Mouse (Mus musculus) neutrophil, adult 5-6 weeks (primary cell): ENCODE measurements around the gene Gm21970. TPM values are rescaled to one million over a fixed set of nuclear protein-coding genes. Genes with fewer than 3 reads are reported as not detected.
"Not testable (repeated sequence)": the region's sequence is repeated elsewhere in the genome, so short reads cannot be mapped to it uniquely, and the experiment has no call there.

Experiments
- ATAC-seq: fragments of 151-379, 151-347 bp; 2 replicates; pipeline ENCODE4 v1.8.0; 2017; ENCODE audit warnings: mild to moderate bottlenecking, moderate TSS enrichment; ENCODE audit not compliant: insufficient number of reproducible peaks, poor library complexity, low FRiP score, severe bottlenecking; ENCODE audit errors: extremely low read depth
- total RNA-seq: library from RNA; stranded (forward); fragments of 200-1000 nt; gene quantifications from 2 replicates; pipeline ENCODE4 v1.2.3, GENCODE M21; 2017

Gm21970 gene
- total RNA-seq, 1 experiment from 2014 or later: not detected

DNA sequence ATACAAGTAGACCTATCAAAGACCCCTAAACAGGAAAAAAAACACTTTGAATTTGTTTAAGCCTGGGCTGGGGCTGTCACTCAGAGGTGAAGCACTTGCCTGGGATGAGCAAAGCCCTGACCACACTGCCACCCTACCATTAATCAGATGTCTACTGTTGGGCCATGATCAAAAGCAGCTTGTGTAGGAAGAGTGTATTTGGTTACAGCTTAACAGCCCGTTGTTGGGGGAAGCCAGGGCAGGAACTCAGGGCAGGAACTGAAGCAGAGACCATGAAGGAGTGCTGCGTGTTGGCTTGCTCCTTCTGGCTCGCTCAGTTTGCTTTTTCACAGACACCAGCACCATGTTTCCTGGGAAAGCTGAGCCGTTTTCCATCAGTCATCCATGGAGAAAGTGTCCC lies 35.1 kb downstream of the Gm21970 start:
- ATAC-seq: no peak

DNA sequence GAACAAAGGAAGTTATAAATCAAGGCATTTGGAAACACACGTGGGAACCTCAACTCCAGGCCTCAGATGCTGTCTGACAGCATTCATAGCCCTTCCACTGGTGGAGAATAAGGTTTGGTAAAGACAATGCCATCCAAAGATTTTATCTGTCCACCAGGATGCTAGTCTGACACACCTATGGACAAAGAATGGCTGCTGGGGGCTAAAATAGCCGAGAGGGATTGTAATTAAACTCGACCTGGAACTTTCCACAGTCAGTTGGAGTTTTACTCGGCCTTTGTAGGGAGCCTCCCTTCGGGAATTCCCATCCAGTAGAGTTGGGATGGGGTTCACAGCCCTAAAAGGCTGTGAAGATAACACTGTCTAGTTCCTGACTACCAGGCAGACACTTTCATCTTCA lies 35.9 kb downstream of the Gm21970 start:
- no peak for ATAC-seq

GRCm38 (mm10) chr16:91428259-91428865 lies 36.8 kb downstream of the Gm21970 start:
- ATAC-seq: no peak

DNA sequence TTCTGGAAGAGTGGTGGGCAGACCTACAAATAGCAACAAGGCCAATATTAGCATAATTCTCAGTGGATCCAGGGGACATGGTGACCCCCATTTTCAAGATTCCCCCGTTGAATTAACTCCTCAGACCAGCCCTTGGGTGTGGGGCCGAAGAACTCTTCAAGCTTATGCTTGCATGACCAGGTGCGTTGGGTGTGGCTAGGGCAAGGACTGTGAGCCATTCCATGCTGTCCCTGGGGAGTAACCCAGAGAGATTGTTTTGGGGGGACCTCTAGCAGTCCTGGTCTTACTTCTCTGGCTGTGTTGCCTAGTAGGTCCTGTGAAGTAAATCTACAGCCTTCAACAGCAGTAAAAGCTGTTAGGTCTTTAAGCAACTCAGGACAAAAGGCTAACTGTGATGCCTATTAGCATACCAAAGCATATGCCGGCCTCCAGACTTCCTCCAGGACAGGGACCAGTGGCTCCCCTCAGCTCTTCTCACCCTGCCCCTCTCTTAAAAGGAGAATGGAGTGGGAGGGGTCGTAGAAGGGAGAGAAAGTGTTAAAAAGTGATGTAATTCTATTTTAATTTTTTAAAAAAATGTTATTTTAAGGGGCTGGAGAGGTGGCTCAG lies 41.3 kb downstream of the Gm21970 start:
- no peak for ATAC-seq

DNA sequence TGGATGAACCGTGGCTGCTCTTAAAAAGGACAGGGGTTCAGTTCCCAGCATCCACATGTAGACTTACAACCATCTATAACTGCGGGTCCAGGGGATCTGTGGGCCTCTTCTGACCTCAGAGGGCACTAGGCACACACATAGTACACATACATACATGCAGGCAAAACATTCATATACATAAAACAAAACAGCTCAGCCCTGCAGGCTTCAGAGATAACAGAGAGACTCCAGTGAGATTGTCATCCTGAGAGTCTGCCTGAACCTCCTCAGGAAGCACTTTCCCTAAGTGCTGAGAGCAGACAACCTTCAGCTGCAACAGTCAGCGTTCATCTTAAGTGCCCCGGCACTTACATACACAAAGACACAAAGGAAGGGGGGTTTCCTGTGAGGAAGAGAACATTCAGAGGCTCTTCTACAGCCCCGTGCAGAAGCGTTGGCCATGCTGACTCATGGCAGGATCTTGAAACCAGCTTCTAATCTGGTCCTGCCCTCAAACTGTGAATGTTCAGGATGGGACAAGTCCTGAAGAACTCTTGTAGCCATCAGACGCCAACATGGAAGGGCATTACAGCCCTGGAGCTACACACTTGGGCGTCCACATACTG lies 41.9 kb downstream of the Gm21970 start:
- peak; percentile 50 for ATAC-seq

DNA sequence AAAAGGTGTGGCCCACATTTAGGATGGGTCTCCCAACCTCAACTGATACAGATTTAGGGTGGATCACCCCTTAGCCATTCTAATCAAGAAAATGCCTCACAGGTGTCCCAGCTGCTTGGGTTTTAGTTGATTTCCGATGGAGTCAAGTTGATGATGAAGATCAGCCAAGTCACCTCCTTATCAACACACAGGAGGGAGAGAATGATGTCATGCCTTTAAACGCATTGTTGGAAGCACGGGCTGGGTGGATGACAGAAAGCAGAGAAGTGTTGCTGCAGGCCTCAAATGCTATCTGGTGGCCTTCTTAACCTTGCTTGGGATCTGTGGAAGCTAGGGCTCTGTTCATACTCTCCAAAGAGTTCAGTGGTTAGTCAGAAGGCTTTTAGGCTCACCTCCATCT lies 42.6 kb downstream of the Gm21970 start:
- ATAC-seq: no peak

DNA sequence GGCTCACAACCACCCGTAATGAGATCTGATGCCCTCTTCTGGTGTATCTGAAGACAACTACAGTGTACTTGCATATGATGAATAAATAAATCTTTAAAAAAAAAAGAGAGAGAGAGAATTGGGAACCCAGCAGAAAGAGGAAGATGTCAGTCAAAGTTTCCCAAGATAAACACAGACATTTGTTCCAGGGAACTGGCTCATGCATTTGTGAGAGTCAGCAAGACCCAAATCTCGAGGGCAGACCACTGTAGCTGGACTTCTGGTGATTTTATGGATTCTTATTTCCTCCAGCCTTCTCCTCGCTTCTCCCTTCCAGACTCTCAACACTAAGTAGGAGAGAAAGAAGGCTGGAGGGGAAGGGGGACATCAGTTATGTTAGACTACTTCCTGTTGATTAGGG lies 46.6 kb downstream of the Gm21970 start:
- ATAC-seq: no peak

DNA sequence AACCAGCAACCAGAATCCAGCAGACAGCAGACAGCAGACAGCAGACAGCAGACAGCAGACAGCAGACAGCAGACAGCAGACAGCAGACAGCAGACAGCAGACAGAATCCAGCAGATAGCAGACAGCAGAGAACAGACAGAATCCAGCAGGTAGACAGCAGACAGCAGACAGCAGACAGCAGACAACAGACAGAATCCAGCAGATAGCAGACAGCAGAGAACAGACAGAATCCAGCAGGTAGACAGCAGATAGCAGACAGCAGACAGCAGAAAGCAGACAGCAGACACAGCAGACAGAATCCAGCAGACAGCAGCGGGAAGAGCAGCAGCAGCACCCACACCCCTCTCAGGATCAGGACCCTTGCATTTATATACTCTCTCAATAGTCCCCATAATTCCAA lies 47.1 kb downstream of the Gm21970 start:
- not testable (repeated sequence) for ATAC-seq

GRCm38 (mm10) chr16:91441366-91441765 lies 49.8 kb downstream of the Gm21970 start:
- ATAC-seq: no peak

DNA sequence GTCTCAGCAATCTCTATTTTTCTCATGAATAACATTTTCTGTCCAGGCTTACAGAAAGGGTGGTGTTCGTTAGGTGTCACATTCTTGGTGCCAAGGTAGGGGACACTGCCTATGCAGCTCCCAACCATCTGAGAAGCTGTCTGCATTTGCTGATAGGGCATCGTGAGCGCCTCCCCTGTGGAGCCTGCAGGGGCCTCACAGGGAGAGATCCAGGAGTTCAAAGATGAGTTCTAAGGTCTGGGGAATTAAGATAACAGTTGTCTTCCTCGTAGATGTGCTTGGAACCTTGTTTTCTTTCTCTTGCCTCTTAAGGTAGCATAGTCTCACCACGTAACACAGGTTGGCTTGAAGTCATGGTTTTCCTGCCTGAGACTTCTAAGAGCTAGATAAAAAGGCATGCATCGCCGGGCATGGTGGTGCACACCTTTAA lies 50.3 kb downstream of the Gm21970 start:
- ATAC-seq: no peak

DNA sequence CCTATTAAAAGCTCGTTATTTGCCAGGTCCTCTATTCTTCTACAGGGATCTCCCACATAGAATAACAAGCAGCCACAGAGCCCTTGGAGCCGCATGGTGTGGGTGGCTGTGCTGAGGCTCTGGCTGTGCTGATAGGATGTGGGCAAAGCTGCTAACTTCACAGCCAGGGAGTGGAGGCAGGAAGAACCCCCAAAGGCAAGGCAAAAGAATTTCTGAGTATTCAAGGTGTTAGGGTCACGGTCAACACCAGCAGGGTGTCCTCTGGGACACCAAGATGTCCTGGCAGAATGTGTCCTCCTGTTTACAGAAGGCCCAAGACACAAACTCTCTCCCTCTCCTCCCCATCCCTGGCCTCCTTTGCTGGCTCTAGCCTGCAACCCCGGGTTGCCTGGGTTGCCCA lies 50.9 kb downstream of the Gm21970 start:
- no peak for ATAC-seq

- no peak for ATAC-seq
Measured at GRCm38 (mm10) chr16:91443211-91443611, 51.7 kb downstream of the Gm21970 start.

GRCm38 (mm10) chr16:91444847-91445246 lies 53.3 kb downstream of the Gm21970 start:
- no peak for ATAC-seq

DNA sequence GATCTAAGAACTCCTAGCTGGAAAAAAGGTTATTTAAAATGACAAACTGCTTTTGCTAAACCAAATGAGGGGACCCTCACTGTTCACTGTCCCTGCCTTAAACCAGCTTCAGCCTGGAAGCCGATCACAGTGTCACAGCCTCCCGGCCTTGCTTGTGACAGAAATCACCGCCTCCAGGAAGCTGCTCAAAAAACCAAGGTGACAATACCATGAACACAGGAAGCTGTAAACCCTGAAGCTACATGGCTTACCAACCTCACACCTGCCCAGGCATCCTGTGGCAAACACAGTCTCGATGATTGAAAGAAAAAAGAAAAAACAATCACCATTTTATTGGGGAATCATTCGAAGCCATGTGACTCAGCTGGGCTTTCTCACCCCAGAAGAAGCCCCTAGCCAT lies 54.0 kb downstream of the Gm21970 start:
- ATAC-seq: peak; percentile 43

- ATAC-seq: peak; percentile 55
Measured at GRCm38 (mm10) chr16:91446778-91447511, 55.4 kb downstream of the Gm21970 start.

- ATAC-seq: no peak
Measured at GRCm38 (mm10) chr16:91447512-91447900, 56.0 kb downstream of the Gm21970 start.

DNA sequence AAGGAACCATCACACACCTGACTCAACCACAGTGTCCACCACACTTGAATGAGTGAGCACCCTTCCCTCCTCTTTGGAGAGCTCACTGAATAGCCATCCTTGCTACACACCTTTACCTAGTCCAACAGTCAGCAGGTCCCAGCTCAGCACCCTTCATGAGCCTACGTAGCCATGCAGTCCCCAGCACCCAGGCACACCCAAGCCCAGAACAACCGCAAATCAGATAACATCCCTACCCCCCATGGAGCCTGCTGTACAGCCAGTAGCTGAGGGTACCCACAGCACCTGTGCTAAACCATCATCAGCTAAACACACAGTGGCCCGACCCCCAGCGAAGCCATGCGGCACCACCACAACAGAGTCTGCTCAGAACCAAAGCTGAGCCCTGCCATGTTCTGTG lies 56.6 kb downstream of the Gm21970 start:
- peak; percentile 4; the same call in 1 of the 2 replicates for ATAC-seq

GRCm38 (mm10) chr16:91448895-91449294 lies 57.4 kb downstream of the Gm21970 start:
- ATAC-seq: no peak

DNA sequence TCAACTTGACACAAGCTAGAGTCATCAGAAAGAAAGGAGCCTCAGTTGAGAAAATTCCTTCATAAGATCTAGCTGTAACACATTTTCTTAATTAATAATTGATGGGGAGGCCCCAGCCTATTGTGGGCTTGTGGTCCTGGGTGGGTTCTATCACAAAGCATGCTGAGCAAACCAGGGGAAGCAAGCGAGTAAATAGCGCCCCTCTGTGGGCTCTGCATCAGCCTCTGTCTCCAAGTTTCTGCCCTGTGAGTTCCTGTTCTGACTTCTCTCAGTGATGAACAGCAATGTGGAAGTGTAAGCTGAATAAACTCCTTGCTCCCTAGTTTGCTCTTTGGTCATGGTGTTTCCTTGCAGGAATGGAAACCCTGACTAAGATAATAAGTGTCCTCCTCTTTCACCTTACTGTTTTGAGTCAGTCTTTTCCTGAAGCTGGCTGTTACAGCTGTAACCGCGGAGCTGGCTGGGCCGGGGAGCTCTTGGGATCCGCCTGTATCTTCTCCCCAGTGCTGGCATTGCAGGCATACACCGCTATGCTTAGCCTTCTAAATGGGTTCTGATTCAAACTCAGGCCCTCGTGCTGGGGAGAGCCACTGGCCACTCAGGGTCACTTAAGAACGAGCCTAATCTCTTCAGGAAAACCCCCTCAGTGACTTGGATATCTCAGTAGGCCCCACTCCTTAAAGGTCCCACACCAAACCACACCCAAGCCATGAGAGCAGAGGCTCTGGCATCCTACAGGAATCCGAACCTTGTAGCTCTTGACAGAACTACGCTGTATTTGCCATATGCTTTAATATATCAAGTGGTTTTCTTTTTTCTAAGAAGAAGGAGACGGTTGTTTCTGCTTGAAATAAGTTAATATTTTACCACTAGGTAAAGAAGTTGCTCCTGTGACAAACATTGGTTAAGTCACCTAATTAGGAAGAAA lies 58.9 kb downstream of the Gm21970 start:
- no peak for ATAC-seq
